In the genomic region with DNA sequence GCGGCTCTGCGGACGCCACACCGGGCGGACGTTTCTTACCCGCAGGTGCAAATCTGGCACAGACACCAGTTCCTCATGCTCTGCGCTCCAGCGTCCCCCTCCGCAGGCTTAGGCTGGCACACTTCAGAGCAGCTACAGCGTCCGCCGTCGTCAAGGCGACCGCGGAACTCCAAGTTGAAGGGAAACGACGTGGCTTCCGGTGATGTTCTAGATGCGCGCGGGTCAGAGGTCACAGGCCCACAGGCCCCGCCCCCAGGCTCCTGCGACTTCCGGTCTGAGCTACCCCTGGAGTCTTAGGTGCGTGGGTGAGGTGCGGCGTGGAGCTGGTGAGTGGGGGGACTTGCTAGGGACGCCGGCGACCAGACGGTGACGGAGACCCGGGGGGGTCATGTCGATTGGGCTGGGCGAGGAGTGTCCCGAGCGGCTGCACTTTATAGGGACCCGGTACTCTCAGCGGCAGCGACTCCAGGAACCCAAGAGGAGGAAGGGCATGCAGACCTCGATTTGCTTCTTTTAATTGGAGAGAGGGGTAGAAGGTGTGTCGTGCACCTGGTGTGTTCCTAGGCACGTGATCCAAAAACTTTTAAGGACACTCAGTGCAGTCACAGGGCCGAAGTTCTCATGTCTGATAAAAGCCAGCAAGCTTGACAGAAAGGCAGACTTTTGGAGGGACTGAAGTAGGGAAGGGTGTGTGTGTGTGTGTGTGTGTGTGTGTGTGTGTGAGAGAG, we compare ENCODE assay signal across 8 mouse cellular contexts. TPM values are rescaled to one million over a fixed set of nuclear protein-coding genes. Genes with fewer than 3 reads are reported as not detected.
DNase-seq lines count a peak whose midpoint lies in the region; ATAC-seq and TF ChIP-seq lines count a peak whose summit lies in the region.

Gene Saxo2, minus strand, starts transcription at position 176 of the 728 bp plus-strand sequence.
Gene Efl1, plus strand, starts transcription at position 262 of the 728 bp plus-strand sequence.

- no peaks in the 10 kb centered on the region for H3K4me1 ChIP-seq in heart, embryonic 11.5 days (ENCODE audit: control insufficient read depth, insufficient read depth, low read length)
- peaks cover 13% of the 10 kb centered on the region for H3K4me1 ChIP-seq in kidney, embryonic 16.5 days (ENCODE audit: insufficient read depth, low read length)
- peaks cover 4% of the 10 kb centered on the region; the same call in 1 of the 2 replicates for H3K4me1 ChIP-seq in liver, adult 2 months (ENCODE audit: control insufficient read depth, insufficient read depth, low read length)

- H3ac ChIP-seq in myocyte (ENCODE audit: control insufficient read depth, insufficient read length) = peak within 1 kb of the TSS; percentile 22

- TF ChIP-seq POLR2A in liver, adult 2 months (IDR thresholded peaks at IDR 0.05; ENCODE audit: extremely low read depth, insufficient read depth, low read length) = no peak
- peak; percentile 62 for TF ChIP-seq POLR2A in myocyte (IDR thresholded peaks at IDR 0.05; ENCODE audit: insufficient read length, low read depth)

- peak within 1 kb of the TSS; percentile 67 for H3K4me2 ChIP-seq in heart, embryonic 11.5 days
- H3K4me2 ChIP-seq in kidney, embryonic 16.5 days (replicated peaks; ENCODE audit: low read depth, low read length) = peak within 1 kb of the TSS; percentile 66
- H3K4me2 ChIP-seq in myocyte (ENCODE audit: low read depth) = peak within 1 kb of the TSS; percentile 78

- H3K27ac ChIP-seq in heart, embryonic 11.5 days (ENCODE audit: low read depth, low read length) = 0 out of 2 replicates have a peak within 1 kb of the TSS, but pooled peaks have one; percentile 12
- H3K27ac ChIP-seq in kidney, embryonic 16.5 days (ENCODE audit: low read length) = 0 out of 2 replicates have a peak within 1 kb of the TSS, but pooled peaks have one; percentile 56
- H3K27ac ChIP-seq in liver, adult 2 months (replicated peaks; ENCODE audit: insufficient read depth, low read depth, low read length) = peak within 1 kb of the TSS; percentile 12

- peak within 1 kb of the TSS; percentile 80 for H3K4me3 ChIP-seq in heart, embryonic 11.5 days (ENCODE audit: low read depth, low read length)
- H3K4me3 ChIP-seq in kidney, embryonic 16.5 days (ENCODE audit: low read length) = peak within 1 kb of the TSS; percentile 81
- peak within 1 kb of the TSS; percentile 69 for H3K4me3 ChIP-seq in liver, adult 2 months (ENCODE audit: insufficient read depth, low read depth, low read length)
- peak within 1 kb of the TSS; percentile 65 for H3K4me3 ChIP-seq in myocyte

- H3K9ac ChIP-seq in heart, embryonic 11.5 days (ENCODE audit: low read depth, low read length) = peak within 1 kb of the TSS; percentile 80
- H3K9ac ChIP-seq in kidney, embryonic 16.5 days (replicated peaks; ENCODE audit: low read length) = peak within 1 kb of the TSS; percentile 80
- peak within 1 kb of the TSS; percentile 71 for H3K9ac ChIP-seq in liver, adult 2 months (ENCODE audit: low read depth, low read length)

- peaks cover 3% of the 10 kb centered on the region; the same call in 1 of the 2 replicates for H3K79me2 ChIP-seq in liver, adult 2 months (ENCODE audit: control insufficient read depth, insufficient read depth, low read length)
- H3K79me2 ChIP-seq in myocyte (ENCODE audit: control insufficient read depth, insufficient read depth) = peaks cover 19% of the 10 kb centered on the region

- H3K36me3 ChIP-seq in heart, embryonic 11.5 days (ENCODE audit: control insufficient read depth, insufficient read depth, low read length) = peaks cover 2% of the 10 kb centered on the region; the same call in 1 of the 2 replicates
- no peaks in the 10 kb centered on the region for H3K36me3 ChIP-seq in kidney, embryonic 16.5 days (ENCODE audit: insufficient read depth, low read length)
- H3K36me3 ChIP-seq in liver, adult 2 months (ENCODE audit: control insufficient read depth, insufficient read depth, low read length) = peaks cover 7% of the 10 kb centered on the region; the same call in 1 of the 2 replicates
- peaks cover 8% of the 10 kb centered on the region for H3K36me3 ChIP-seq in myocyte (ENCODE audit: control insufficient read depth, insufficient read depth)
- no peaks in the 10 kb centered on the region for H3K36me3 ChIP-seq in splenic B cell, adult 2 months (ENCODE audit: control insufficient read depth, insufficient read depth, low read length, poor library complexity, severe bottlenecking)

- H3K27me3 ChIP-seq in heart, embryonic 11.5 days (ENCODE audit: control insufficient read depth, insufficient read depth, low read length) = no peaks in the 10 kb centered on the region
- no peaks in the 10 kb centered on the region for H3K27me3 ChIP-seq in kidney, embryonic 16.5 days (ENCODE audit: insufficient read depth, low read length)
- no peaks in the 10 kb centered on the region for H3K27me3 ChIP-seq in liver, adult 2 months (ENCODE audit: control insufficient read depth, insufficient read depth, low read length)
- H3K27me3 ChIP-seq in myocyte (ENCODE audit: control insufficient read depth, insufficient read depth, insufficient read length) = no peaks in the 10 kb centered on the region
- no peaks in the 10 kb centered on the region for H3K27me3 ChIP-seq in splenic B cell, adult 2 months (ENCODE audit: control insufficient read depth, insufficient read depth, low read length, poor library complexity, severe bottlenecking)

- TF ChIP-seq CTCF in liver, adult 2 months (IDR thresholded peaks at IDR 0.05; ENCODE audit: low read depth, low read length) = no peak

- peak; percentile 99 for ATAC-seq in erythroblast, adult 5-6 weeks (replicated peaks; ENCODE audit: low FRiP score, poor library complexity, severe bottlenecking)
- ATAC-seq in heart, embryonic 11.5 days (replicated peaks; ENCODE audit: insufficient number of reproducible peaks, low FRiP score, low TSS enrichment) = peak; percentile 90
- ATAC-seq in kidney, embryonic 16.5 days (ENCODE audit: low FRiP score, low TSS enrichment) = peak; percentile 99

- peak; percentile 98 to 99 for DNase-seq in B cell, adult 2 months
- DNase-seq in brain, adult 2 months (ENCODE audit: low read depth, low spot score) = peak; percentile 98
- peak; percentile 82 for DNase-seq in liver, adult 2 months (ENCODE audit: extremely low read depth, low read depth, low spot score)
- peak; percentile 98 for DNase-seq in splenic B cell, adult 2 months (ENCODE audit: low read depth, low spot score)

- under 1% methylated on average over 46 of the region's 46 CpGs for WGBS in heart, embryonic 11.5 days (ENCODE audit: insufficient replicate concordance)
- under 1% methylated on average over 46 of the region's 46 CpGs for WGBS in kidney, embryonic 16.5 days
- WGBS in liver, adult 2 months = under 1% methylated on average over 46 of the region's 46 CpGs

- H3K9me3 ChIP-seq in heart, embryonic 11.5 days (replicated peaks; ENCODE audit: control insufficient read depth, low read length) = no peaks in the 10 kb centered on the region
- no peaks in the 10 kb centered on the region for H3K9me3 ChIP-seq in kidney, embryonic 16.5 days (ENCODE audit: low read length)

TF ChIP-seq in myocyte, 11 proteins besides CTCF, POLR2A, EP300 and RAD21:
- peak in 1 of 3 experiments; percentile 6 for TF ChIP-seq MYOG (IDR thresholded peaks at IDR 0.05; ENCODE audit: control insufficient read depth in 1 of 3, insufficient read depth in 1 of 3, insufficient read length in 2 of 3, low read depth in 2 of 3)
- no peak for TF ChIP-seq MAX (IDR thresholded peaks at IDR 0.05; ENCODE audit: low read depth)
- TF ChIP-seq REST (IDR thresholded peaks at IDR 0.05; ENCODE audit: insufficient read depth, insufficient read length) = no peak

RNA-seq across cellular contexts. Expression of gene Saxo2, which starts in this region (rescaled TPM):
- 0.84 TPM in 1 of 2 replicates, not detected in the other for total RNA-seq in erythroblast, adult 5-6 weeks (2015; ENCODE audit: low replicate concordance)
- total RNA-seq in erythroblast, adult 5-6 weeks (2017; ENCODE audit: low replicate concordance) = 0.26 TPM in 1 of 2 replicates, not detected in the other
- polyA plus RNA-seq in heart, embryonic 11.5 days (2014; fragmentation: Nextera tagmentation; extraction: Ambion mirVana) = 5.6 and 6.0 TPM in 2 replicates
- polyA plus RNA-seq in kidney, embryonic 16.5 days (2015; fragmentation: Nextera tagmentation; extraction: Ambion mirVana) = 6.8 and 7.4 TPM in 2 replicates
- total RNA-seq in liver, adult 2 months (2014; rRNA removed) = 0.81 and 0.83 TPM in 2 replicates
- 1.6 TPM in 1 of 2 replicates, not detected in the other for polyA plus RNA-seq in liver, adult 2 months (2012; rRNA removed)
- 2.4 TPM for polyA plus RNA-seq in myocyte (2012; fragmentation: generic; extraction: Trizol)

RNA-seq across cellular contexts. Expression of gene Efl1, which starts in this region (rescaled TPM):
- total RNA-seq in erythroblast, adult 5-6 weeks (2015; ENCODE audit: low replicate concordance) = 1.9 and 3.1 TPM in 2 replicates
- total RNA-seq in erythroblast, adult 5-6 weeks (2017; ENCODE audit: low replicate concordance) = 6.4 and 8.5 TPM in 2 replicates
- 16.4 and 16.9 TPM in 2 replicates for polyA plus RNA-seq in heart, embryonic 11.5 days (2014; fragmentation: Nextera tagmentation; extraction: Ambion mirVana)
- polyA plus RNA-seq in kidney, embryonic 16.5 days (2015; fragmentation: Nextera tagmentation; extraction: Ambion mirVana) = 20.2 and 20.3 TPM in 2 replicates
- 7.3 and 8.2 TPM in 2 replicates for total RNA-seq in liver, adult 2 months (2014; rRNA removed)
- polyA plus RNA-seq in liver, adult 2 months (2012; rRNA removed) = 2.0 and 2.4 TPM in 2 replicates
- polyA plus RNA-seq in myocyte (2012; fragmentation: generic; extraction: Trizol) = 8.2 TPM

Comparison
In these comparisons a context has a peak if more than half of its experiments do, and no peak if none do; other contexts are left out.
1. Peak in every context shown above with its lines: DNase-seq, ATAC-seq, H3K4me3 ChIP-seq and H3K27ac ChIP-seq.